Mouse (Mus musculus) stomach, embryonic 15.5 days (tissue): ENCODE results near the gene Agap1. TPM values are rescaled to one million over a fixed set of nuclear protein-coding genes. Genes with fewer than 3 reads are reported as not detected.

Experiments
- ATAC-seq: fragments of 200-750 bp; cut with Nextera tagmentation; 2 replicates; pipeline ENCODE4 v1.8.0; 2017; ENCODE audit warnings: low read depth, moderate number of reproducible peaks, moderate TSS enrichment; ENCODE audit not compliant: insufficient read depth, low FRiP score
- H3K27ac ChIP-seq: fragments of 300-500 bp; sonication (generic); 2 replicates; pipeline ENCODE4 v1.5.1; 2015; ENCODE audit warnings: mild to moderate bottlenecking, inconsistent platforms
- H3K27me3 ChIP-seq: fragments of 300-500 bp; sonication (generic); replicated peaks from 2 replicates; pipeline ENCODE4 v1.6.1; 2015; ENCODE audit warnings: inconsistent platforms
- H3K36me3 ChIP-seq: fragments of 300-500 bp; sonication (generic); 2 replicates; pipeline ENCODE4 v1.6.1; 2015; ENCODE audit warnings: inconsistent platforms
- H3K4me1 ChIP-seq: fragments of 300-500 bp; sonication (generic); 2 replicates; pipeline ENCODE4 v1.6.1; 2015; ENCODE audit warnings: inconsistent platforms
- H3K4me2 ChIP-seq: fragments of 300-500 bp; sonication (generic); 2 replicates; pipeline ENCODE4 v1.6.1; 2015; ENCODE audit warnings: mild to moderate bottlenecking, inconsistent platforms
- H3K4me3 ChIP-seq: fragments of 300-500 bp; sonication (generic); replicated peaks from 2 replicates; pipeline ENCODE4 v1.5.1; 2015; ENCODE audit warnings: inconsistent platforms
- H3K9ac ChIP-seq: fragments of 300-500 bp; sonication (generic); 2 replicates; pipeline ENCODE4 v1.6.1; 2015; ENCODE audit warnings: inconsistent platforms
- H3K9me3 ChIP-seq: fragments of 300-500 bp; sonication (generic); 2 replicates; pipeline ENCODE4 v1.6.1; 2016; ENCODE audit warnings: inconsistent platforms
- whole genome bisulfite sequencing: fragments of 180-500 bp; shearing (Covaris S2); methylation state at CpG from one replicate; pipeline ENCODE4 v1.1.7; 2015; 5-methylcytosine and 5-hydroxymethylcytosine counted together
- polyA plus RNA-seq: library from polyadenylated mRNA; unstranded; fragments of >200 nt; fragmentation: Nextera tagmentation; extraction: Ambion mirVana; gene quantifications from 2 replicates; pipeline ENCODE4 v1.2.1, GENCODE M21; 2015

The Agap1 gene
- polyA plus RNA-seq, 1 experiment from 2014 or later, result 9.3 TPM

GRCm38 (mm10) chr1:89465417-89466002 is 10.9 kb downstream of the Agap1 start:
- no peaks in the 10 kb centered on the region for H3K9me3 ChIP-seq
- H3K27ac ChIP-seq, result 0 out of 2 replicates have a peak overlapping the region, but pooled peaks have one; percentile 6
- ATAC-seq, result no peak
- H3K4me3 ChIP-seq, result no peak overlapping the region
- H3K27me3 ChIP-seq, result no peaks in the 10 kb centered on the region
- WGBS, result 48% methylated on average over 5 of the region's 5 CpGs
- H3K36me3 ChIP-seq, result no peaks in the 10 kb centered on the region
- no peak overlapping the region for H3K4me2 ChIP-seq
- no peak overlapping the region for H3K9ac ChIP-seq
- H3K4me1 ChIP-seq, result peaks cover 46% of the 10 kb centered on the region

DNA sequence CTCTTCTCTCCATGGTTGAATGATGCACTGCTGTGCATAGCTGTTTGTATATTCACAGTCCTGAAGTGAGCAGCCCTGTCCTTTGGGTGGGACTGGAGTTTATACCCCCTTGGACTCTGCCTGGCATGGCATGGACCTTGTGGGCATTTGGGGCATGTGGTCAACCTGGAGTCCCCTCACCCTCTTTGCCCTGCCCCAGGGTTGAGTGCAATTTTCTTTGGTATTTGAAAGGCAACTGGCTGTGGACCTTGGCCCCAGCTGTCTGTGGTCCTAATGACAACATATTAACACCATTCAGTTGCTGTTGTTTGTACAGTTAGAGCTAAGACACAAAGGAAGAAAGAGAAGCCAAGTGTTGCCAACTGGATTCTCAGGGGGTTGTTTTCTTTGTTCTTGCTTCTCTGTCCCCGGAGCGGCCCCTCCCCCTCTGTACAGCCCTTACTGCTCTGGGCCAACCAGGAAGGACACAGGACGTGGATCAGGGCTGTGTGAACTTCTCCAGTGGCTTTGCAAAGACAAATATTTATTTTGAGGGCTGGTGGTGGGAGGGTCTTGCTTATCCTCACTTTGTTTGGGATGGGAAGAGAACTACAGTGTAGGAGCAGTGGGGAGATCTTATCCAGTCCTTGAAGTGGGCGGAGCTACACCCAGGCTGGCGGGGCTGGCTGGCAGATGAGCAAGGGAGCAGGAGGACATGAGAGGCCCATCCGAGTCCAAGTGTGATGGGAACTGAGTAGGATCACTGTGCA is 12.9 kb downstream of the Agap1 start:
- Histone ChIP-seq H3K9me3 (no peaks in the 10 kb centered on the region), H3K36me3 (no peaks in the 10 kb centered on the region), H3K9ac (no peak overlapping the region), H3K4me1 (peaks cover 49% of the 10 kb centered on the region), H3K27ac (peak overlapping the region; percentile 55), H3K4me2 (no peak overlapping the region; the same call in 1 of the 2 replicates), H3K27me3 (no peaks in the 10 kb centered on the region), H3K4me3 (no peak overlapping the region)
- 22% methylated on average over 6 of the region's 6 CpGs for WGBS
- ATAC-seq, result peak; percentile 80

GRCm38 (mm10) chr1:89468141-89468540 is 13.5 kb downstream of the Agap1 start:
- no peak for ATAC-seq
- Histone ChIP-seq H3K4me1 (peaks cover 45% of the 10 kb centered on the region), H3K4me3 (no peak overlapping the region), H3K27ac (peak overlapping the region; percentile 55; the same call in 1 of the 2 replicates), H3K36me3 (no peaks in the 10 kb centered on the region), H3K4me2 (no peak overlapping the region), H3K9ac (no peak overlapping the region), H3K9me3 (no peaks in the 10 kb centered on the region), H3K27me3 (no peaks in the 10 kb centered on the region)
- WGBS, result 58% methylated on average over 3 of the region's 3 CpGs

GRCm38 (mm10) chr1:89471430-89471829 is 16.8 kb downstream of the Agap1 start:
- WGBS, result 72% methylated on average over 4 of the region's 4 CpGs
- ATAC-seq, result no peak
- H3K9me3 ChIP-seq, result no peaks in the 10 kb centered on the region
- no peak overlapping the region for H3K27ac ChIP-seq
- H3K4me1 ChIP-seq, result peaks cover 33% of the 10 kb centered on the region
- no peaks in the 10 kb centered on the region for H3K36me3 ChIP-seq
- H3K9ac ChIP-seq, result no peak overlapping the region
- H3K27me3 ChIP-seq, result no peaks in the 10 kb centered on the region
- no peak overlapping the region for H3K4me3 ChIP-seq
- no peak overlapping the region for H3K4me2 ChIP-seq

DNA sequence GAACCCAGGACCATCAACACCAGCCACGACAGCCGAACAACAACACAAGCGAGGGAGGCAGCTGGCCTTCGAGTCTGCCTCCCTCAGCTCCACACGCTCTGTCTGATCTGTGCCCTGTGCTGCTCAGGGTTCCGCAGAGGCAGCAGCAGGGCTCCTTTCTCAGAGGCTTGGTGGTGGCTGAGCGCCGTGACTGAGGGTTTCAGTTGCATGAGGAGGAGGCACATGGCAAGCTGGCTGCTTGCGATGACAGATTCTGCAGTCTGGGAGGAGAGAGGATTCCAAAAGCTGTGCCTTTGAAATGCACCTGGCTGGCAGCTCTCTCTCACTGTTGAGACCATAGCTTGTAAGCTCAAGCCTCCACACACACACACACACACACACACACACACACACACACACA is 17.3 kb downstream of the Agap1 start:
- Histone ChIP-seq H3K4me2 (no peak overlapping the region), H3K36me3 (no peaks in the 10 kb centered on the region), H3K9me3 (no peaks in the 10 kb centered on the region), H3K4me3 (no peak overlapping the region), H3K27me3 (no peaks in the 10 kb centered on the region), H3K4me1 (peaks cover 29% of the 10 kb centered on the region), H3K9ac (no peak overlapping the region), H3K27ac (no peak overlapping the region)
- 76% methylated on average over 9 of the region's 9 CpGs for WGBS
- ATAC-seq, result no peak

GRCm38 (mm10) chr1:89473946-89474345 is 19.3 kb downstream of the Agap1 start:
- no peak overlapping the region for H3K9ac ChIP-seq
- H3K27me3 ChIP-seq, result no peaks in the 10 kb centered on the region
- H3K27ac ChIP-seq, result no peak overlapping the region
- ATAC-seq, result no peak
- H3K36me3 ChIP-seq, result no peaks in the 10 kb centered on the region
- WGBS, result 67% methylated on average over 5 of the region's 5 CpGs
- H3K4me2 ChIP-seq, result no peak overlapping the region
- H3K4me3 ChIP-seq, result no peak overlapping the region
- H3K4me1 ChIP-seq, result peaks cover 9% of the 10 kb centered on the region; the same call in 1 of the 2 replicates
- H3K9me3 ChIP-seq, result no peaks in the 10 kb centered on the region

DNA sequence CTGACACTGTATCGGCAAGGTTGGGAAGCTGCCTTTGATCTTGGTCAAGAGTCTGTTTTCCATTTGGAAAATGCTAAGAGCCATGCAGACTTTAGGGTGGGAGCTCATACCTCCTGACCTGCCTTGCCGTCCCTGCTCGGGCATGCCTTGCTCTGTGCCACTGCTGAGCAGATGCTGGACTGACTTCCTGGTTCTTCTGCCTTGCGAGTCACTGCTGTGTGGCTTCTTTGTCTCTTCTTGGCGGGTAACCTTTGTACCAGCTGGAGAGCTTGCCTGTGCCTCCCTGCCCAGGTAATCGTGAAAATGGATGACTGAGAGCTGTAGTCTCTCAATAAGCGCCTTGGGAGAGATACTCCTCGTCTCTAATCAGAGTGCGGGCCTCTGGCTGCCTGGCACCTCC is 20.2 kb downstream of the Agap1 start:
- no peaks in the 10 kb centered on the region for H3K9me3 ChIP-seq
- no peak overlapping the region for H3K4me3 ChIP-seq
- peak overlapping the region; percentile 54; the same call in 1 of the 2 replicates for H3K27ac ChIP-seq
- no peak overlapping the region for H3K4me2 ChIP-seq
- H3K36me3 ChIP-seq, result no peaks in the 10 kb centered on the region
- 60% methylated on average over 9 of the region's 9 CpGs for WGBS
- no peaks in the 10 kb centered on the region for H3K27me3 ChIP-seq
- ATAC-seq, result no peak
- peaks cover 9% of the 10 kb centered on the region; the same call in 1 of the 2 replicates for H3K4me1 ChIP-seq
- no peak overlapping the region for H3K9ac ChIP-seq

DNA sequence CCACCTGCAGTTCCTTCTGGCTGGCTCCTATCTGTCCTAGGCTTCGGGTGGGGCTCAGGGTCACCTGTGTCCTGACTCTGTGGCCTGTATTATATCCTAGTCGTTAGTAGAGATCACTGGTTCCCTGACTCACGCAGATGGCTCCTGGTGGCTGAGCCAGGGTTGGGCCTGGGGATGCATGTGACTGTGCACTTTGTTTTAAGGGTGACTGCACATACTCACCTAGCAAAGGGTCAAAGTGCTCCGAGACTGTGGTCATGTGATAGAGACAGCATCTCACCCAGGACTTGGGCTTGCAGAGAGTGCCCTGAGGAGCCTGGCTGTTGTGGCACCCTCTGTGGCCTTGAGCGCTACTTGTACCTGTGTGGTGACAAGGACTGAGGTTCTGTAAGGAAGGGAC is 22.4 kb downstream of the Agap1 start:
- 80% methylated on average over 5 of the region's 5 CpGs for WGBS
- no peak overlapping the region for H3K27ac ChIP-seq
- H3K4me3 ChIP-seq, result no peak overlapping the region
- H3K36me3 ChIP-seq, result no peaks in the 10 kb centered on the region
- H3K9ac ChIP-seq, result no peak overlapping the region
- no peaks in the 10 kb centered on the region for H3K9me3 ChIP-seq
- no peaks in the 10 kb centered on the region for H3K27me3 ChIP-seq
- ATAC-seq, result no peak
- peaks cover 13% of the 10 kb centered on the region for H3K4me1 ChIP-seq
- no peak overlapping the region for H3K4me2 ChIP-seq

GRCm38 (mm10) chr1:89478571-89479460 is 24.2 kb downstream of the Agap1 start:
- H3K27me3 ChIP-seq, result no peaks in the 10 kb centered on the region

GRCm38 (mm10) chr1:89481154-89481553 is 26.5 kb downstream of the Agap1 start:
- Histone ChIP-seq H3K4me3 (no peak overlapping the region), H3K9ac (no peak overlapping the region), H3K4me1 (peaks cover 11% of the 10 kb centered on the region), H3K9me3 (no peaks in the 10 kb centered on the region), H3K4me2 (no peak overlapping the region), H3K36me3 (no peaks in the 10 kb centered on the region), H3K27me3 (no peaks in the 10 kb centered on the region), H3K27ac (no peak overlapping the region)
- 75% methylated on average over 9 of the region's 9 CpGs for WGBS
- 0 out of 2 replicates have a peak, but pooled peaks have one; percentile 25 for ATAC-seq

More at GRCm38 (mm10) chr1:89478571-89479460, 24.2 kb downstream of the Agap1 start:
- Histone ChIP-seq H3K4me3 (no peak overlapping the region), H3K4me1 (peaks cover 13% of the 10 kb centered on the region), H3K9me3 (no peaks in the 10 kb centered on the region), H3K4me2 (no peak overlapping the region), H3K36me3 (no peaks in the 10 kb centered on the region), H3K9ac (no peak overlapping the region), H3K27ac (no peak overlapping the region)
- no peak for ATAC-seq
- WGBS, result 76% methylated on average over 4 of the region's 4 CpGs

GRCm38 (mm10) chr1:89482812-89483211 is 28.2 kb downstream of the Agap1 start:
- H3K4me1 ChIP-seq, result peaks cover 9% of the 10 kb centered on the region
- H3K9ac ChIP-seq, result no peak overlapping the region
- no peak overlapping the region for H3K4me2 ChIP-seq
- 55% methylated on average over 5 of the region's 5 CpGs for WGBS
- H3K27ac ChIP-seq, result no peak overlapping the region
- no peaks in the 10 kb centered on the region for H3K27me3 ChIP-seq
- no peaks in the 10 kb centered on the region for H3K36me3 ChIP-seq
- no peaks in the 10 kb centered on the region for H3K9me3 ChIP-seq
- no peak for ATAC-seq
- H3K4me3 ChIP-seq, result no peak overlapping the region
